Mouse (Mus musculus): ENCODE data around the gene Dcaf5.

The Dcaf5 gene

DNA sequence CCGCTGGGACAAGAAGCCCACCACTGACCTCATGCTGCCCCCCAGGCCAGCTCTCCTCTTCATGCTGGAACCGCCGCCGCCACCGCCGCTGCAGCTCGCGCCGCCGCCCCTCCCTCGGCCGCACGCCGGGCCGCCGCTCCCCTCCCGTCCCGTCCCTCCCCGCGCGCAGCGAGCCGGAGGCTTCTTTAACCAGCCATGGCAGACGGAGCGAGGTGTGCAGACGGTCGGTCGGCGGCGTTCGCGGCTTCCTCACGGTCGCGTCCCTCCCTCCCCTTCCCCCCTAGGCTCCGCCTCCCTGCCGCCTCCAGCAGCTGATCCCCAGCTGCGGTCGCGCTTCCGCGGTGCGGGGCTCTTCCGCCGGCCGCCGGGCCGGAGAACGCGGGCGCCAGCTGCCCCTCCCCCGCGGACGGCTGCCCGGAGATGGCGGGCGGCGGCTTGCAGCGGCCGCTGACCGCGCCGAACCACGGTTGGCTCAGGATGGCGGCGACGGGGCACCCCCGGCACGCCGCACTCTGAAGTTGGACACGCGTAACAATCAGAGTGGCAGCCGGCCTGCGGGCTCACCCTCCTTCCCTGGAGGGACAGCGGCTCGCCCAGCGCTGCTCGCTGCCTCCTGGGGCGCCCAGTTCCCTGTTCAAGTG lies at the start of gene Dcaf5:
Gene Dcaf5 (minus strand): TSS at position 266 of the 641 bp plus-strand sequence.
- DNase-seq (ENCODE audit: low spot score in 2 of 2): peak; percentile 44 to 75

DNA sequence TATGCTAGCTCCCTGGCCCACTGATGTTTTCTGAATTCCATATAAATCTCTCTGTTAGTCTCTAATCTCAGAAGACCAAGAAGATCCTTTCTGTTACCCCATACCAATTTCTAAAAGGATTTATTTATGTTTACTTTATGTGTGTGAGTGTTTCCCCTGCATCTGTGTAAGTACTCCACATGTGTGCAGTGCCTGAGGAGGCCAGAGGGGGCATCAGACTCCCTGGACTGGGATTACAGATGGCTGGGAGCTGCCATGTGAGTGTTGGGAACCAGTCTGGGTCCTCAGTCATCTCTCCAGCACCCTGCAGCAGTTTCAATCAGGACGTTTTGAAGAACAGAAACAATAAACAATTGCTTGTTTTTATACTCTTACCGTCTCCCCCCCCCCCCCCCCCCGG lies 47.0 kb upstream of the Dcaf5 start:
- no peak for DNase-seq (ENCODE audit: low spot score in 2 of 2)

DNA sequence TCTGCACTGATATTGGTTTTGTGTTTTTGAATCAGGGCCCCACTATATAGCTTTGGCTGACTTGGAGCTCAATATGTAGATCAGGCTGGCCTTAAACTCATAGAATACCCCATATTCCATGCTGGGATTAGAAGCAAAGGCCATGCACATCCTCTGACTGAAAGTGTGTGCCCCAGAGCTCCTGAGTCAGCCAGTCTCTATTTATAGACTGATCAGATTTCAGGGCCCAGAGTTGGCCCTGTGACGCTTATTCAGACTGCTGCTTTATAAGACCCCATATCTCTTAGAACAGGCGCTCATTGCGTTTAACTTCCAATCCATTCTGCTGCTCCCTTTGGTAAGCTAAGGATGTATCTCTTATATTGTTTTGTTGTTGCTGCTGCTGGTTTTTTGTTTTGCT lies 43.6 kb upstream of the Dcaf5 start:
- no peak for DNase-seq (ENCODE audit: low spot score in 2 of 2)

DNA sequence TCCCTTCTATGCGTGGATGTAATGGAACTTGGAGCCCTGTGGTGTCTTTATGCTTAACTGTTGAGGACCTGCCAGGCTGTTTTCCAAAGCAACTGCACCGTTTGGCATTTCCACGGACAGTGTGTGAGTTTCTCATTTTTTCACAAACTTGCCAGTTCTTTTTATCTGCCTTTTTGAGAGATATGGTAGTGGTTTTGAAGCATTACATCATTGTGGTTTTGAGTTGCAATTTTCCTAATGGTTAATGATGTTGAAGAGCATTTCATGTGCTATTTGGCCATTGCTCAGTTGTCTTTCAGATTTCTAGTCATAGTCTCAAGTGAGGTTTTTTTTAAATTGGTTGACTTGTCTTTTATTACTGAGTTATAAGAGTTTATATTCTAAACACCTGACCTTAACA lies 37.3 kb upstream of the Dcaf5 start:
- no peak for DNase-seq (ENCODE audit: low spot score in 2 of 2)

DNA sequence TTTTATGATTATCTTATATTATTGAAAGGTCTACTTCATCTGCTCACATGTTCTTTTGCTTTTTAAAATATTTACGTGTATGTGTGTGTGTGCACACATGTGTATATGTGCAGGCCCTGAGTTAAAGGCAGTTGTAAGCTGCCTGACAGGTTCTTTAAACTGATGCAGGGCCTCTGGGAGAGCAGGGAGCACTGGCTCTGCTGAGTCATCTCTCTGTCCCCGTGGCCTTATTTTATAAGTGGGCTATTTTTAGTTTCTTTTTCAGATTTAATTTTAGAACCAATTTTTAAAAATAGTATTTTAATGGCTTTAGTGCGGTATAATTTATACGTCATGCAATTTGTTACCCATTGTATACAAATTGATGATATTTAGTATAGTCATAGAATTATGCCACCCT lies 35.5 kb upstream of the Dcaf5 start:
- no peak for DNase-seq (ENCODE audit: low spot score in 2 of 2)

DNA sequence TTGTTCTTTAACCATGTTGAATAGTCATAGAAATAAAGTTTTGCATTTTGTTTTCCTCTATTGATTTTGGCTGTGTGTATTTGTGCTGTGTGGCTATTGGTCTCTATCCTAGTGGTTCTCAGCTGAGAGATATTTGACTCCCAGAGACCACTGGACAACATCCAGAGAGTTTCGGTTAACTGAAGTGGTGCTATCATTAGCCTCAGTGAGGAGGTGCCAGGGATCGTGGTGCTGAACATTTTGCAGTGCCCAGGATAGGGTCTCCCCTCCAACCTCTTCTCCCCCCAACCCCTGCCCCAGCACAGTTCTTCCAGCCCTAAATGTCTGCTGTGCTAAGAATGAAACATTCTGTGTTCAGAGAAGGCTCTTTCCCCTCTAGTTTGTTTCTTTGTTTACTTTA lies 33.8 kb upstream of the Dcaf5 start:
- no peak for DNase-seq (ENCODE audit: low spot score in 2 of 2)

DNA sequence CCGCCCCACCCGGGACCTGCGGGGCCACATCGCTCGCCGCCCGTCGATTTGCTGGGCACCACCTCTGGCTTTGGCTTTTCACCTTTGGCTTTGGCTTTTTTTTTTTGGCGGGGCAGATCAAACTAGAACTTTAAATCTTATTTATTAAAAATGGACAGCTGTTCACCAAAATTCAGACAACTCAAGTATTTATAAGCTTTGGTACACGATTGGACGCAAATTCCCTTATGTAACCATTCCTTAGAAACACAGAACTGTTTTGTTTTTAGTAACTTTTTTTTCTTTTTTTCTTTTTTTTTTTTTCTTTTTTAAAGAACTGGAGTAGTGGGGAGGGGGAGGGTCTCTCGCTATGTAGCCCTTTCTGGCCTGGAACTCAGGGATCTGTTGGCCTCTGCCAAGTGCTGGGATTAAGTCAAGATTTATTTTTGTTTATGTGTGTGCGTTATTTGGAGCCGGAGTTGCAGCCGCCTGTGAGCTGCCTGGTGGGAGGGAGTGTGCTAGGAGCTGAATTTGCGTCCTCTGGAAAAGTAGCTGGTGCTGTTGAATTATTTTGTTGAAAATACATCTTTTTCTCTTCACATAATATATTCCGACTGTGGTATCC lies 27.4 kb upstream of the Dcaf5 start:
- DNase-seq (ENCODE audit: low spot score in 2 of 2): no peak

DNA sequence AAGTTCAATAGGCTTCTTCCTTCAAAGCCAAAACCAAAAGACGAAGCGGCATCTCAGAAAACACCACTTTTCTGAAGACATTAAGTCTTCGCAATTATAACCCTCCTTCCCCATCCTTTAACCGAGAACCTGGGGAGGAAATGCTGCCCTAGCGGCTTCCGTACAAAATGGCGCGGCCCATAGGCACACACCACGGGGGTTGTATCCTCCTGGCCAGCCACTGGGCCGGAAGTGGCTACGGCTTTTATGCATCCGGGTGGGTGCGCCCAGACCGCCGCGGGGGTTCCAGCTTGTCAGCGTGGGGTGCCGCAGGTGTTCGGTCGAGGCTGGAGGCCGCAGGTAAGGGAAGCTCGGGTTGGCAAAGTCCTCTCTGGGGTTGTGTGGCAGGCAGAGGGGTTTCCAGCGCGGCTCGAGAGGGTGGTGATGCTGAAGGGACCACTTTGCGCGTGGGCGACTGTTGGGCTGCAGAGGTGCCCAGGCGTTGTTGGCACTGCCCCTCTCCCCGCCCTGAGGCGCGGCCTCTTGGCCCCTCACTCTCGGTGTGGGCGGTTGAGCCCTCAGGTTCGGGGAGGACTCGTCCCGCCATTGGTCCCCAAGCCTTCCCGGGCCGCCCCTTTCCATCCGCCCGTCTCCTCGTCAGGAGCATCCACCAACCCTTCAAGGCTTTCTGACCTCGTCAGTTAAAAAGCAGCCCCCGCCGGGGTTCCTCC lies 26.7 kb upstream of the Dcaf5 start, which contains the start of gene Exd2:
Gene Exd2 (plus strand): TSS at position 154 of the 710 bp plus-strand sequence.
- peak; percentile 84 to 87 for DNase-seq (ENCODE audit: low spot score in 2 of 2)

DNA sequence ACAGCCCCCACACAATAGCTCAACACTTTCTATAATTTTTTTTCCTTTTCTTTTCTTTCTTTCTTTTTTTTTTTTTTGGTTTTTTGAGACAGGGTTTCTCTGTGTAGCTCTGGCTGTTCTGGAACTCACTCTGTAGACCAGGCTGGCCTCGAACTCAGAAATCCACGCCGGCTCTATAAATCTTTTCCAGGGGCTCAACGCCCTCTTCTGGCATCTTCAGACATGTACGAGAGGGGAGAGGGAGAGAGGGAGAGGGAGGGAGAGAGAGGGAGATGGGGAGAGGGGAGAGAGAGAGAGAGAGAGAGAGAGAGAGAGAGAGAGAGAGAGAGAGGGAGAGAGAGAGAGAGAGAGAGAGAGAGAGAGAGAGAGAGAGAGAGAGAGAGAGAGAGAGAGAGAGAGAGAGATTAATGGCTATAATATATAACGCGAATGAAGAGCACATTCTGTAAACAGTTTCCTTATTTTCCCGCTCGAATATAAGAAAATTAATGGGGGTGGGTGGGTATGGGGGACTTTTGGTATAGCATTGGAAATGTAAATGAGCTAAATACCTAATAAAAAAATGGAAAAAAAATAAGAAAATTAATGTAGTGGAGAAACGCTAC lies 26.0 kb upstream of the Dcaf5 start:
- peak in 1 of 2 experiments; percentile 22 for DNase-seq (ENCODE audit: low spot score in 2 of 2)

DNA sequence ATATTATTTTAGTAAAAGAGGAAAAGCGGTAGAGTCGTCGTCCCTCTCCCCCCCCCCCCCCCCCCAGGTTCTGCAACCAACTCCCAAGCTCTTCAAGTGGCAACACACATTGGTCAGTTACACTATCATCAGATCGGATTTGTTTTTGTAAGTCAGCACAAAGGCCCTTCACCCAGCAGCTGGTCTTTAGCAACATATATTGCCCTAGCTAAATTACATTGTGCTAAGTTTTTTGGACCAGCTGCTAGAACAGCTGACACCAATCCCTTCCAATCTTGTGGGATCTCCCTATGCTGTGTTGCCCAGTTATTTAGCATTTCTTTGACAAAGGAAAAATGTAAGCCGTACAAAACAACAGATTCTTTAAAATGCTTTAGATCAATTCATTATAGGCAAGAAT lies 21.6 kb upstream of the Dcaf5 start:
- DNase-seq (ENCODE audit: low spot score in 2 of 2): no peak

DNA sequence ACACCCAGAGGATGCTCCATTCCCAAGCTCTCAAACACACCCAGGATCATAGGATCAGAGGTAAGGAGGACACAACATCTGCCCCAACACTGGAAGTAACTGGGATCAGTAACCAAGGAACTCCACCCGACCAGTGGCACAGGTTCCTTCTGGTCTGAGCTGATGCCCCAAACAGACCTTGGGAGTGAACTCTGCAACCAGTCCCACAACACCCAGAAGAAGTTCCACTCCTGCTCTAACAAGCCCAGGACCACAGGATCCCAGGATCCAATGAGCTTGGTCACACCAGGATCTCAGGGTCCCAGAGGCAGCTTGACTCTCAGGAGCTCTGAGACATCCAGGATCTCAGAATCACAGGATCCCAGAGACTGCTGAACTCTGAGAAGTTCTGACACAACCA lies 17.1 kb upstream of the Dcaf5 start:
- DNase-seq (ENCODE audit: low spot score in 2 of 2): no peak

DNA sequence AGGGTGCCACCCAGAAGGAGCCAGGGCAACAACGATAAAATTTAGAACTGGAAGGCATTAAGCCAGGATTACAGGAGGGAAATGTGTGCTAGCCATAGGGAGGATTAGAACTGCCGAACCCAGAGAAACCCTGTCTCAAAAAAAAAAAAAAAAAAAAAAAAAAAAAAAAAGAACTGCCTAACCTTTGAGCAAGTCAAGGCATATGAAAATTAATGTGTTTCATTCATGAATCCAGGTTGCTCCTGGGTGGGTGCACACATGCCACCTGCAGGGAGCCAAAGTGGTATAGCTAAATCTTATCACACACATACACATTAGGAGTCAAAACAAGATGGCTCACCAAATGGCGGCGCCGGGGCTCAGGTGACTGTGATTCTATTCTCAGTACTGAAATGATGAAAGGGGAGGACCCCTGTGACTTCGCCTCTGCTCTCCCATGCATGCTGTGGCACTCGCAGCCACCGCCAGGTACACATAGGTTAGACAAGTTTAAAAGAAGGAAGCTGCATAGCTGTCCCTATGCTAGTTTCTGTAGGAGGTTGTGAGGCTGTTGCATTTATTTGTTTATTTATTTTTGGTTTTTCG lies 8.2 kb upstream of the Dcaf5 start:
- no peak for DNase-seq (ENCODE audit: low spot score in 2 of 2)

DNA sequence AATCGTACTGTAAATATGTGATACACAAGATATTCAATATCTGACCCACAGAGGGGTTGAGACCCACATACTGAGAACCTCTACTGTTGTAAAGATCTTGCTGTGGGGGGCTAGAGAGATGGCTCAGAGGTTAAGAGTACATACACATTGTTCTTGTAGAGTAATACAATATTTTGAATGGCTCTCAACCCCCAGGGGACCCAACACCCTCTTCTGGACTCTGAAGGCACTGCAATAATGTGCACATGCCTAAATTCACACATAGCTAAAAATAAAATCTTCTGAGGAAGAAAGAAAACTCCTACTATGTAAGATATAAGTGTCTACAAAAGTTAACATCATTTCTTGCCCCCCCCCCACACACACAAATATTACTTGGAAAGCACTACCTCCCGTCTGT lies 4.6 kb upstream of the Dcaf5 start:
- no peak for DNase-seq (ENCODE audit: low spot score in 2 of 2)

DNA sequence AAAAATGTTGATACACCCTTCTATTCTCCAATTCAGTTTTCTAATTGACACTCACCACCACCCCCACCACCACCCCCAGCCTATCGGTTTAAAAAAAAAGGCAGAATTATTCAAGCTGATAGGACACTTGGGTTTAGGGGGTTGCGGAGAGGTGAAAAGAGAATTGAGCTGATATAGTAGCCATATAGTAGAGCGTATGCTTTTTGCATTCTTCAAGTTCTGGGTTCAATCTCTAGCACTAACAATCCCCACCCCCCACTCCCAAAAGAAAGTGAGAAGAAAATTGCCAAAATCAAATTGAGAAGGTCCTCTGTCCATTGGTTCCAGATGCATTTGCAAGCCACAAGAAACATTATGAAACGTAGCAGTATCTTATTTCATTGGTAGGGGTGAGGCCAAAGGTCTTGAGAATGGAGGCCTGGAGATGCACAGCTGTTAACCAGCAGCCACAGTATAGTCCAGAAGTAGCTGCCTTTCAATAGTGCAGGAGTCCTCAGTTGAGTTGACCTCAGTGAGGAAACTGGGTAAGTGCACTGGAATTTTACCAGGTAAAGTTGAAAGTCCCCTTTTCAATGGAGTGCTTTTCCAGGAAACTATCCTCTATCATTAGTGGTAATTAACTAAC lies 762 bp upstream of the Dcaf5 start:
- no peak for DNase-seq (ENCODE audit: low spot score in 2 of 2)

DNA sequence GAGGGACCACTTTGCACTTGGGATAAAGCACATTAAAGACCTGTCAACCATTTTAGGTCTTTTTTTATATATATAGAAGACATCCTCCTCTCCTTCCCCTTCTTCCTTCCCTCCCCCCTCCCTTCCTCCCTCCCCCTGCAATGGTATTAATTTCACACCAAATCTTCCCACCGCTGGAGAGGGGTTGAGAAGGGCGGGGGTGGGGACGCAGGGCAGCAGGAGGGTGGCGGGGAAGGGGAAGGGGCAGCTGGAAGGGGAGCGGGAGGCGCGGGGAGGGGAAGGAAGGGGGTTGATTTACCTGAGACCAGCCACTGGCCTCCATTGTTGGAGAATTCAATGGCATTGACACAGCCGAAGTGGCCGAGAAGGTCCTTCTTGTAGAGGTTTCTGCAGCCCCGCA lies 514 bp downstream of the Dcaf5 start:
- no peak for DNase-seq (ENCODE audit: low spot score in 2 of 2)

DNA sequence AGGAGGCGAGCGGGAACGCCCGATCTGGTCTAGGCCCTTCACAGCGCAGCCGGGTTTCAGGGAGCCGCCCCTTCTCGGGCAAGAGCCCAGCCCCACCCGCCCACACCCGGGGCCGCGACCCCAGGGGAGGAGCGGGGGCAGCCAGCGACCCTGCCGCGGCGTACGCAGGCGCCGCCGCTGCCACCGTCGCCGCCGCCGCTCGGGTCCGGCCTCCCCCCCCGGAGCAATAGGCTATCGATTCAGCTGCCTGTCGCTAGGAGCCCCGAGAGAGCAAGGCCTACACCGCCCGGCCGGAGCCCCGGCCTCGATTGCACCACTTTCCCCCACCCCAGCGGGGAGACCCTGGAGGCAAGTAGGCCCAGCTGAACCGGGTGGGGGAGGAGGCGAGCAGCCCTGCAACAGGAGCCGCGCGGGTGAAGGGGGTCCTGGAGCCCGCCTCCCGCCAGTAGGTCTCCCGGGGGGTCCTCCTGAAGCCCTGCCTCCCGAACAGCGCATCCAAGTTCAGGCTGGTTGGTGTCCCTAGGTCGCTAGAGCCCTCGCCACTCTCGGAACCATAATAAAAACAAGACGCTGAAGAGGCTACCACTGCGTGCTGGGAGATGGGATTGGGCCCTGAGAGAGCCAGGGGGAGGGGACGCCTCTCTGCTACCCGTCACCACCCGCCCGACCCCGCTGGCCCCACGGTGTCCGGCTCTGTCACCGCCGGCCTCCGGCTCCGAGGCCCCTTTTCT lies 1.3 kb downstream of the Dcaf5 start:
- peak; percentile 70 for DNase-seq (ENCODE audit: low spot score in 2 of 2)

DNA sequence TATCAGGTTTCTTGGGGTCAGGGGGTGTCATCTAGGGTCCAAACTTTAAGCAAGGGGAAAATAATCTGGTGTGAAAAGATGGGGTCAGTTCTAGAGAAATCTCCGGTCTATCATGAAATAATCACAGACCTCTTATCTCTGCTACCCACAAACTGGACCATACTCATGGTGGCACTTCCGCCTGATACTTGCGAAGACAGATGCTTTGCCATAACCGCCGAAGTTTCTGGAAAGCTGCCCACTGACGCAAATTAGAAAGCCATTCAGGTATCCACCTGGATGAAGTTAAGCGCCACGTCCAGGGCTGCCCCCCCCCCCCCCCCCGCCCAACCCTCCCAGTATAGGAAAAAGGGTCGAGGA lies 1.8 kb downstream of the Dcaf5 start:
- DNase-seq (ENCODE audit: low spot score in 2 of 2): peak in 1 of 2 experiments; percentile 31

DNA sequence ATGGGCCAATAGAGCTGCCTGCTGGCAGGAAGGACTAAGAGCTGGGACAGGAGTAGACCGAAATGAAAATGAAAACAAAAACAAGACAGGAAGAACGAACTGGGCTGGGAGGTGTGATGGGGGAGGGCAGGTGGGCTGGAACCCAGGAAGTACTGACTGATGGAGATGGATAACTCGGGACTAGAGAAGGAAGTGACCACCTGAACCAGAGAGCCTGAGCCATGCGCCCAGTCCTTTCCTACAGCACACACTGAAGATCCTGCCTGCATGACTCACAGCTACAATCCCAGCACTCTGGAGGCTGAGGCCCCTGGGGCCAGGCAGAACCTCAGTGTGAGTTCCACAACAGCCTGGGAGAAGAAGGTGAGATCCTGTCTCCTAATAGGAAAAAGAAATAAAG lies 3.1 kb downstream of the Dcaf5 start:
- no peak for DNase-seq (ENCODE audit: low spot score in 2 of 2)

DNA sequence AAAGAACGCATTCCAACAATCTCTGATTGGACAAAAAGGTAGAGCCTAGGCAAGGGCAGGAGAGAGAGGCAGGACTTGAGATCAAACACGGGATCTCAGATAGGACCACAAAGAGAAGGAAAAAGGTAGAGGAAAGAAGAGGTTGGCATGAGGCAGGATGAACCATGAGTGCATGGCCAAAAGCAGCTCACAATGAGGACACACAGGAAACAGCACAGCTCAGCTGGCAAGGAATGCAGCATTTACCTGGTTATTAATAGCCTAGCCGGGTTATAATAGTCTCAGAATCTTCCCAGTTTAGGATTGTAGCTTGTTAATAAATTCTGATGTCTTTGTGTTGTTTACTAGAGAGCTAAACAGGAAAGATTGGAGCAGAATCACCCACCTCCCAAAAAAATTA lies 8.7 kb downstream of the Dcaf5 start:
- no peak for DNase-seq (ENCODE audit: low spot score in 2 of 2)

DNA sequence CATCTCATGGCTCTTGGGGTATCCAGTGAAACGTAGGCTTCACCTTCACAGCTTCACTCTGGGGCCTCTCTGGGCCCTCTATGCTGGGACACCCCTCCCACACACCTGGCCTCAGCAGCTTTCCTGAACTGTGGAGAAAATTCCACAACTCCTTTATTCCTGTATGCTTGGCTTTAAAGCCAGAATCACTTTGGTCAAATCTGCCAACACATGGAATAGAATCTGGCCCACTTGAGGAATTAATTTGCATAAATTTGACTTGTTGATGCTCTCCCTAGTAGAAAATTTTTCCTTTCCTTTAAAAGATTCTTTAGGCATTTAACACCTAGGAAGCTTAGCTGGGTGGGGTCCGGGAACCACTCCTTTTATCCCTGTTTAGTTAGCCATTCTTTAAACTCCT lies 21.3 kb downstream of the Dcaf5 start:
- no peak for DNase-seq (ENCODE audit: low spot score in 2 of 2)

DNA sequence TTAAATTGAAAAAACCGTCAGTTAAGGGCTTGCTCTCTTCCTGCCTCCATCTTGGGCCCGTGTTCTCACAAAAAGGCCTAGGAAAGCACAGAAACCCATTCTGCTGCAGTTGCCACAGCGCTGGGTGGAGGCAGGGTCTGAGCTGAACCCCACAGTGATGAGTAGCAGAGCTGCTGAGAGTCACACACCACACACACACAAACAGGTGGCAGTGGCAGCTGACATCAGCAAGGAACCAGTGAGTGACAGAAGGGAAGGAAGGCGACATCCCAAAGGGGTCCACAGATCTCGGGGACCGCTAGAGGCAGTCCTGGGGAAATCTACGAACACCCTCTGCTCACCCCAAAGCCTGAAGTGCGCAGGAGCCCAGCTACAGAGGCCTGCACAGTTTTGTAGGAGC lies 25.5 kb downstream of the Dcaf5 start:
- no peak for DNase-seq (ENCODE audit: low spot score in 2 of 2)
